8 mouse cellular contexts compared by ENCODE assay signal in genomic region chr19:3322261-3322969, GRCm38 (mm10). TPM values are rescaled to one million over a fixed set of nuclear protein-coding genes. Genes with fewer than 3 reads are reported as not detected.
A peak's percentile ranks its signal among the peaks of the same experiment; 100 is the strongest.
DNase-seq lines count a peak whose midpoint lies in the region; ATAC-seq and TF ChIP-seq lines count a peak whose summit lies in the region.

Gene Cpt1a (plus strand): TSS chr19:3322334.

- H3K9me3 ChIP-seq in intestine, postnatal 0 days (ENCODE audit: control insufficient read depth), result no peaks in the 10 kb centered on the region
- H3K9me3 ChIP-seq in limb, embryonic 12.5 days, result no peaks in the 10 kb centered on the region
- no peaks in the 10 kb centered on the region for H3K9me3 ChIP-seq in midbrain, embryonic 13.5 days
- no peaks in the 10 kb centered on the region for H3K9me3 ChIP-seq in stomach, embryonic 14.5 days (ENCODE audit: control insufficient read depth, low read depth, low read length)

- H3K4me2 ChIP-seq in intestine, postnatal 0 days (replicated peaks; ENCODE audit: low read depth), result peak within 1 kb of the TSS; percentile 94
- H3K4me2 ChIP-seq in limb, embryonic 12.5 days, result peak within 1 kb of the TSS; percentile 96
- H3K4me2 ChIP-seq in midbrain, embryonic 13.5 days (replicated peaks), result peak within 1 kb of the TSS; percentile 84
- H3K4me2 ChIP-seq in stomach, embryonic 14.5 days (replicated peaks; ENCODE audit: low read depth, low read length), result peak within 1 kb of the TSS; percentile 98

- H3K27me3 ChIP-seq in intestine, postnatal 0 days (replicated peaks; ENCODE audit: control insufficient read depth, insufficient read depth, low read length), result no peaks in the 10 kb centered on the region
- H3K27me3 ChIP-seq in limb, embryonic 12.5 days, result peaks cover 28% of the 10 kb centered on the region
- H3K27me3 ChIP-seq in midbrain, embryonic 13.5 days, result peaks cover 43% of the 10 kb centered on the region
- no peaks in the 10 kb centered on the region for H3K27me3 ChIP-seq in stomach, embryonic 14.5 days (ENCODE audit: control insufficient read depth, insufficient read depth, low read length)

- peak; percentile 35 for DNase-seq in right cerebral cortex, postnatal 4 days
- DNase-seq in right cerebral cortex, postnatal 25 days, result no peak

- peak within 1 kb of the TSS; percentile 86 for H3K9ac ChIP-seq in intestine, postnatal 0 days (ENCODE audit: low read depth, low read length)
- H3K9ac ChIP-seq in limb, embryonic 12.5 days (replicated peaks), result peak within 1 kb of the TSS; percentile 60
- H3K9ac ChIP-seq in midbrain, embryonic 13.5 days (replicated peaks), result peak within 1 kb of the TSS; percentile 61
- no peak within 1 kb of the TSS; the same call in 1 of the 2 replicates for H3K9ac ChIP-seq in stomach, embryonic 14.5 days (replicated peaks; ENCODE audit: low read depth, low read length)

- peak within 1 kb of the TSS; percentile 58 for H3K4me3 ChIP-seq in cortical plate, adult 2 months (ENCODE audit: insufficient read depth, low read length)
- H3K4me3 ChIP-seq in intestine, postnatal 0 days (ENCODE audit: low read depth, low read length), result peak within 1 kb of the TSS; percentile 83
- peak within 1 kb of the TSS; percentile 60 for H3K4me3 ChIP-seq in limb, embryonic 12.5 days (replicated peaks)
- H3K4me3 ChIP-seq in midbrain, embryonic 13.5 days (replicated peaks), result peak within 1 kb of the TSS; percentile 50
- H3K4me3 ChIP-seq in stomach, embryonic 14.5 days (ENCODE audit: low read depth, low read length), result peak within 1 kb of the TSS; percentile 52

- no peak within 1 kb of the TSS for H3K27ac ChIP-seq in cortical plate, adult 2 months (ENCODE audit: insufficient read depth, low read length)
- H3K27ac ChIP-seq in intestine, postnatal 0 days (ENCODE audit: low read depth, low read length), result peak within 1 kb of the TSS; percentile 92
- no peak within 1 kb of the TSS for H3K27ac ChIP-seq in limb, embryonic 12.5 days
- no peak within 1 kb of the TSS for H3K27ac ChIP-seq in midbrain, embryonic 13.5 days
- no peak within 1 kb of the TSS for H3K27ac ChIP-seq in stomach, embryonic 14.5 days (ENCODE audit: low read length)

- peak; percentile 25 for ATAC-seq in granulocyte monocyte progenitor cell, adult 5-6 weeks (replicated peaks; ENCODE audit: poor library complexity, severe bottlenecking)
- peak; percentile 17 for ATAC-seq in intestine, postnatal 0 days
- ATAC-seq in limb, embryonic 12.5 days (ENCODE audit: insufficient number of reproducible peaks, insufficient read depth, low FRiP score, low TSS enrichment, low read depth), result no peak
- ATAC-seq in midbrain, embryonic 13.5 days, result no peak
- no peak for ATAC-seq in stomach, embryonic 14.5 days (ENCODE audit: insufficient number of reproducible peaks, insufficient read depth, low FRiP score, low read depth)

- H3K36me3 ChIP-seq in intestine, postnatal 0 days (ENCODE audit: control insufficient read depth, insufficient read depth), result no peaks in the 10 kb centered on the region
- no peaks in the 10 kb centered on the region for H3K36me3 ChIP-seq in limb, embryonic 12.5 days
- H3K36me3 ChIP-seq in midbrain, embryonic 13.5 days, result no peaks in the 10 kb centered on the region
- no peaks in the 10 kb centered on the region for H3K36me3 ChIP-seq in stomach, embryonic 14.5 days (ENCODE audit: control insufficient read depth, insufficient read depth, low read length)

- no peak for TF ChIP-seq POLR2A in cortical plate, adult 2 months (IDR thresholded peaks at IDR 0.05; ENCODE audit: extremely low read depth, insufficient read depth, low read length)

- 4% methylated on average over 26 of the region's 26 CpGs for WGBS in intestine, postnatal 0 days
- WGBS in limb, embryonic 12.5 days, result 4% methylated on average over 26 of the region's 26 CpGs
- 5% methylated on average over 26 of the region's 26 CpGs for WGBS in midbrain, embryonic 13.5 days
- WGBS in stomach, embryonic 14.5 days, result 4% methylated on average over 26 of the region's 26 CpGs

- H3K4me1 ChIP-seq in cortical plate, adult 2 months (ENCODE audit: control insufficient read depth, insufficient read depth, low read length), result no peaks in the 10 kb centered on the region; the same call in 1 of the 2 replicates
- H3K4me1 ChIP-seq in intestine, postnatal 0 days (replicated peaks; ENCODE audit: control insufficient read depth, insufficient read depth, low read length), result peaks cover 23% of the 10 kb centered on the region
- peaks cover 37% of the 10 kb centered on the region for H3K4me1 ChIP-seq in limb, embryonic 12.5 days (replicated peaks)
- H3K4me1 ChIP-seq in midbrain, embryonic 13.5 days (replicated peaks), result peaks cover 50% of the 10 kb centered on the region
- peaks cover 30% of the 10 kb centered on the region; the same call in 1 of the 2 replicates for H3K4me1 ChIP-seq in stomach, embryonic 14.5 days (ENCODE audit: control insufficient read depth, insufficient read depth, low read length)

- no peak for TF ChIP-seq CTCF in cortical plate, adult 2 months (IDR thresholded peaks at IDR 0.05; ENCODE audit: extremely low read depth, insufficient read depth, low read length)
- TF ChIP-seq CTCF in intestine, postnatal 0 days (IDR thresholded peaks at IDR 0.05; ENCODE audit: low read depth), result peak; percentile 77

RNA-seq across cellular contexts. Expression of gene Cpt1a, which starts in this region (rescaled TPM):
- polyA plus RNA-seq in cortical plate, adult 2 months (2012; rRNA removed), result 22.5 and 23.4 TPM in 2 replicates
- 49.3 and 54.8 TPM in 2 replicates for total RNA-seq in granulocyte monocyte progenitor cell, adult 5-6 weeks (2014; fragmentation: Nextera tagmentation)
- total RNA-seq in granulocyte monocyte progenitor cell, adult 5-6 weeks (2017), result 31.6 and 36.8 TPM in 2 replicates
- polyA plus RNA-seq in intestine, postnatal 0 days (2015; fragmentation: Nextera tagmentation; extraction: Ambion mirVana), result 104 and 105 TPM in 2 replicates
- polyA plus RNA-seq in limb, embryonic 12.5 days (2016; fragmentation: Nextera tagmentation; extraction: Ambion mirVana), result 12.1 and 12.8 TPM in 2 replicates
- polyA plus RNA-seq in midbrain, embryonic 13.5 days (2015; fragmentation: Nextera tagmentation; extraction: Ambion mirVana), result 12.9 TPM in 2 replicates
- polyA plus RNA-seq in stomach, embryonic 14.5 days (2014; fragmentation: Nextera tagmentation; extraction: Ambion mirVana), result 21.4 and 25.2 TPM in 2 replicates

Comparison
In these comparisons a context has a peak if more than half of its experiments do, and no peak if none do; other contexts are left out.
1. ATAC-seq: peak in granulocyte monocyte progenitor cell, adult 5-6 weeks (single experiment) and intestine, postnatal 0 days (single experiment); none in limb, embryonic 12.5 days (single experiment), midbrain, embryonic 13.5 days (single experiment) and stomach, embryonic 14.5 days (single experiment).
2. Peak in every context shown above with its lines, with median percentiles within 50 percentile points of each other: H3K4me3 ChIP-seq and H3K4me2 ChIP-seq.